Mouse (Mus musculus) heart, embryonic 11.5 days (tissue): ENCODE data around the gene AI464131. TPM values are rescaled to one million over a fixed set of nuclear protein-coding genes. Genes with fewer than 3 reads are reported as not detected.

Experiments used
- ATAC-seq: fragments of 200-750 bp; cut with Nextera tagmentation; replicated peaks from 2 replicates; pipeline ENCODE4 v1.8.0; 2017; ENCODE audit warnings: moderate library complexity; ENCODE audit not compliant: insufficient number of reproducible peaks, low FRiP score, low TSS enrichment
- H3K27ac ChIP-seq: fragments of 300-500 bp; sonication (generic); 2 replicates; pipeline ENCODE4 v1.5.1; 2014; ENCODE audit warnings: mild to moderate bottlenecking, low read depth, low read length
- H3K27me3 ChIP-seq: fragments of 300-500 bp; sonication (generic); 2 replicates; pipeline ENCODE4 v1.6.1; 2014; ENCODE audit warnings: mild to moderate bottlenecking, low read length, mixed read lengths; ENCODE audit not compliant: control insufficient read depth, insufficient read depth
- H3K36me3 ChIP-seq: fragments of 300-500 bp; sonication (generic); 2 replicates; pipeline ENCODE4 v1.6.1; 2014; ENCODE audit warnings: mild to moderate bottlenecking, low read length, moderate library complexity, mixed read lengths; ENCODE audit not compliant: control insufficient read depth, insufficient read depth
- H3K4me1 ChIP-seq: fragments of 300-500 bp; sonication (generic); 2 replicates; pipeline ENCODE4 v1.6.1; 2014; ENCODE audit warnings: low read length; ENCODE audit not compliant: control insufficient read depth, insufficient read depth
- H3K4me2 ChIP-seq: fragments of 300-500 bp; sonication (generic); 2 replicates; pipeline ENCODE4 v1.6.1; 2014; ENCODE audit warnings: mild to moderate bottlenecking, moderate library complexity
- H3K4me3 ChIP-seq: fragments of 300-500 bp; sonication (generic); 2 replicates; pipeline ENCODE4 v1.5.1; 2014; ENCODE audit warnings: low read depth, low read length
- H3K9ac ChIP-seq: fragments of 300-500 bp; sonication (generic); 2 replicates; pipeline ENCODE4 v1.6.1; 2014; ENCODE audit warnings: mild to moderate bottlenecking, low read depth, low read length, moderate library complexity
- H3K9me3 ChIP-seq: fragments of 300-500 bp; sonication (generic); replicated peaks from 2 replicates; pipeline ENCODE4 v1.6.1; 2016; ENCODE audit warnings: low read length; ENCODE audit not compliant: control insufficient read depth
- WGBS: fragments of 180-500 bp; shearing (Covaris S2); extraction: QIAGEN DNeasy Blood & Tissue Kit; methylation state at CpG from one replicate; pipeline ENCODE4 v1.1.7; 2014; ENCODE audit not compliant: insufficient replicate concordance; 5-methylcytosine and 5-hydroxymethylcytosine counted together
- polyA plus RNA-seq: library from polyadenylated mRNA; unstranded; fragments of >200 nt; fragmentation: Nextera tagmentation; extraction: Ambion mirVana; gene quantifications from 2 replicates; pipeline ENCODE4 v1.2.1, GENCODE M21; 2014

The AI464131 gene
- polyA plus RNA-seq, 1 experiment from 2014 or later = 2.9 TPM

DNA sequence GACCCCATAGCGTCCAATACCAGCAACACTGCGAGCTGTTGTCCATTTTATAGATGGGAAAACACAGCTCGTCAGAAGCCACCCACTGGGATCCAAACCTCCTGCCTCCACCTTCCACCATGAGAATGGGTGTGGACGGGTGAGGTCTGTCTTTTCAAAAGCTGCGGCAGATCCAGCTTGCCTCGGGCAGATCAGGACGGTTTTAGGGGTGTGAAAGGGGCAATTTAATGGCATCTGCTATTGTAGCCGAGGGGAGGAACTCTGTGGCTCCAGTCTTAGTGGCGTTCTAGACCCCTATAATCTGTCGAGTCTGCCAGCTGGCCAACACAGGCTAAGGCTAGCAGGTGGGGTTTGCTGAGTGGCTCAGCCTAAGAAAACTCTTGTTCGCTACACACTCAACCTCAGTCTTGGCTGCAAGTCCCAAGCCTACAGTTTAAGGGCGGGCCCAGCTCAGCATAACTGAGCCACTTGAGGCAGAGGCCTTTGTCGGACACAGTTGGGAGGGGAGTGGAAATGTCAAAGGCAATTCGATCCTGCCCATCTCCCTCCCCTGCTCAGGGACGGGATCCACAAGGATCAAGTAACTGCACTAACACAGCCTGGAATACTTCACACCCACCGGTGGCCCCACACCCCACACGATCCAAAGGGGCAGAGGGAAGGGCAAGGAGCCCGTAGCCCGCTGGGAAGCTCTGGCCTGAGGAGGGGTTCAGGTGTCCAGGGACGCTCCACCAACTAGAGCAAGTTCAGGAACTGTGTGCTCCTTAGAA lies 520 bp downstream of the AI464131 start:
- Histone ChIP-seq H3K36me3 (no peaks in the 10 kb centered on the region), H3K4me1 (peaks cover 23% of the 10 kb centered on the region), H3K9ac (peak overlapping the region; percentile 39; the same call in 1 of the 2 replicates), H3K27me3 (peaks cover 50% of the 10 kb centered on the region), H3K27ac (no peak overlapping the region), H3K9me3 (no peaks in the 10 kb centered on the region), H3K4me2 (peak overlapping the region; percentile 75), H3K4me3 (peak overlapping the region; percentile 40)
- 14% methylated on average over 20 of the region's 20 CpGs for WGBS
- peak; percentile 27 for ATAC-seq

DNA sequence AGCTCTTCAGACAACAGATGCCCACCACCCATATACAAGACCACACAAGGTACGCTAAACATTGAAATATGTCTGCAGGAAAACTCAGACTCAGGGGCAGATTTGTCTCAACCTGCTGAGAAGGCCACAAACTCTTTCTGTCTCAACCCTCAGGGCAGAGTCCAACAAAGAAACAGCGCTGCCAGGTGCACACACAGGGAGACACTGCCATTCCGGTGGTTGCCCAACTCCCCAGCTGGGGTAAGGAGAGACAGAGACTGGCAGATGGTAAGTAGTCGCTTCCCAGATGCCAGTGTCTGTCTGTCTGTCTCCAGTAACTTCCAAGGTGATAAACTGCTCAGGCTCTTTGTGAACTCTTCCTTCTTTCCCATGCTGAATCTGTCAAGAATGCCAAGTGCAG lies 2.1 kb downstream of the AI464131 start:
- H3K4me3 ChIP-seq = no peak overlapping the region
- no peaks in the 10 kb centered on the region for H3K36me3 ChIP-seq
- ATAC-seq = no peak
- H3K4me2 ChIP-seq = no peak overlapping the region
- peaks cover 65% of the 10 kb centered on the region for H3K27me3 ChIP-seq
- no peak overlapping the region for H3K27ac ChIP-seq
- no peak overlapping the region for H3K9ac ChIP-seq
- WGBS = 72% methylated on average over 4 of the region's 4 CpGs
- H3K9me3 ChIP-seq = no peaks in the 10 kb centered on the region
- H3K4me1 ChIP-seq = peaks cover 23% of the 10 kb centered on the region

DNA sequence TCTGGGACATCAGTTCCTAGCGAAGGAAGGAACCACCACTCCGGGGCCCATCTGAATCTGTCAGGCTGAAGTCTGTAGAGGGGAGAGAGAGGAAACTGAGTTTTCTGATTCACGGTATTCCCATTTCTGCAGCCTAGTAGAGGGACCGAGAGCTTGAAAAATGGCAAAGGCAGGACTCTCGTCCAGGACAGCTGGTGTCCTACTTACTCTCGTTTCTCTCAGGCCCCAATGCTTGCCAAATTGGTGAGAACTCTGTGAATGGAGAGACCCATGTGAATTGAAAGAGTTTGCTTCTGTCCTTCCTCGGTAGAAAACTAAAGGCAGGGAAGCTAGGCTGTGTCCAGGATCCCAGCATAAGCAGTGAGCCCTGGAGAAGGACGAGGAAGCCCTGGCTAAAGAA lies 3.3 kb downstream of the AI464131 start:
- WGBS = 50% methylated on average over 8 of the region's 8 CpGs
- Histone ChIP-seq H3K4me3 (no peak overlapping the region; the same call in 1 of the 2 replicates), H3K4me2 (no peak overlapping the region)

DNA sequence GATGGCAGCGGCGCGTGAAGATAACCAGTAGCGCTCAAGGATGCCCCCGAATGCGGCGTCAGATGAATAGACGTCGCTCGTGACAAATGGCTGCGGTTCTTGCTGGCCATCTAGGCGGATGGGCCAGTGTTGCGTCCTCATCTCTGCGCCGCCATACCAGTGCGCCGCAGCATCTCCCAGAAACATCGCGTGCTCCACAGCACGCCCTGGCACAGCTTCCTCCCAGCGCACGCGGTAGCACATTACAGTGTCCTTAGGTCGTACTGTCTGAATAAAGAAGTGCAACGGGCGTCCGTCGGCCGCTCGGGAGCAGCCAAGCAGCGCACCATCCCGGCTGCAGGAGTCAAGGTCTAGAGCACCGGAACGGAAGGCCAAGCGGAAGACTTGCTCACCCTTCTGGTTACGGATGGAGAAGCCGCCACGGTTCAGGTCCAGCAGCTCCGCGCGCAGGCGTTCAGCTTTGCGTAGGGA lies 3.9 kb downstream of the AI464131 start:
- peaks cover 72% of the 10 kb centered on the region for H3K27me3 ChIP-seq
- H3K36me3 ChIP-seq = no peaks in the 10 kb centered on the region
- H3K9ac ChIP-seq = no peak overlapping the region
- no peak overlapping the region for H3K27ac ChIP-seq
- H3K9me3 ChIP-seq = no peaks in the 10 kb centered on the region
- peak overlapping the region; percentile 43 for H3K4me3 ChIP-seq
- ATAC-seq = no peak
- peak overlapping the region; percentile 72 for H3K4me2 ChIP-seq
- peaks cover 23% of the 10 kb centered on the region for H3K4me1 ChIP-seq
- 3% methylated on average over 43 of the region's 43 CpGs for WGBS

More for the DNA sequence above, 3.3 kb downstream of the AI464131 start:
- ATAC-seq = no peak
- no peak overlapping the region for H3K27ac ChIP-seq
- H3K4me1 ChIP-seq = peaks cover 23% of the 10 kb centered on the region
- H3K36me3 ChIP-seq = no peaks in the 10 kb centered on the region
- H3K9me3 ChIP-seq = no peaks in the 10 kb centered on the region
- no peak overlapping the region for H3K9ac ChIP-seq
- peaks cover 69% of the 10 kb centered on the region for H3K27me3 ChIP-seq

DNA sequence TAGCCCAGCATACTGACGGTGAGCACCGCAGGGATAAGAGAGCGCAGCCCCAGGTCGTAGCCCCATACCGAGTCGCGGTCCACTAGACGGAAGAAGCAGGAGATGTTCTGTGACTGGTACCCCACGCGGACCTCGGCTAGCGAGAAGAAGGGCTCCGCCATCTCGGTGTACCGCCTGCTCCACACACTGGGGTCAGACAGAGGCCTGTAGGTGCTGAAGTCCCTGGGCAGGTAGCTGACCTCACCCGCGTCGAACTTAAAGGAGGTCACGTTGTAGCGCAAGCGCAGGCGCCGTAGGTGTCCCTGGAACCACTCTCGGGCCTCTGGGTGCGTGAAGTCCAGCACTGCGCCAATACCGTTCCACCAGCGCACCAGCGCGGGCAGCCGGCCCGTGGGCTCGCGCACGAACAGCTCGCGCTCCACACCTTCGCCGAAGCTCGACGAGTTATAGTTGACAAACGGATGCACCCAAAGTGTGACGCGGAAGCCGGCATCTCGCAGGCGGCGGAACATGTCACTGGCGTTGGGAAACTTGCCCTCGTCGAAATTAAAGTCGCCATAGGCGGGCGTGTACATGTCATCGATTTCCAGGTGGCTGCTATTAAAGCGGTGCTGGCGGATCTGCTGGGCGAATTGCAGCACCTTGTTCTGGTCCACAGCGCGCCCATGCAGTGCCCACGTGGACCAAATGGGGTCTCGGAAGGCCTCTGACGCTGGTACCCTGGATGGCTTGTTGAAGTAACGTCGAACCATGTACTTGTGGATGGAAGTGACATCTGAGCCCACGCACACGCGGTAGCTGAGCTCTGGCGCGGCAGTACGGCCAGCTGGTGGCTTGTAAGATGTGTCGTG lies 4.7 kb downstream of the AI464131 start:
- 5% methylated on average over 72 of the region's 72 CpGs for WGBS
- Histone ChIP-seq H3K4me2 (peak overlapping the region; percentile 72), H3K4me3 (peak overlapping the region; percentile 43), H3K9me3 (no peaks in the 10 kb centered on the region), H3K27me3 (peaks cover 72% of the 10 kb centered on the region), H3K27ac (no peak overlapping the region), H3K36me3 (no peaks in the 10 kb centered on the region), H3K4me1 (peaks cover 23% of the 10 kb centered on the region), H3K9ac (peak overlapping the region; percentile 34; the same call in 1 of the 2 replicates)
- no peak for ATAC-seq

DNA sequence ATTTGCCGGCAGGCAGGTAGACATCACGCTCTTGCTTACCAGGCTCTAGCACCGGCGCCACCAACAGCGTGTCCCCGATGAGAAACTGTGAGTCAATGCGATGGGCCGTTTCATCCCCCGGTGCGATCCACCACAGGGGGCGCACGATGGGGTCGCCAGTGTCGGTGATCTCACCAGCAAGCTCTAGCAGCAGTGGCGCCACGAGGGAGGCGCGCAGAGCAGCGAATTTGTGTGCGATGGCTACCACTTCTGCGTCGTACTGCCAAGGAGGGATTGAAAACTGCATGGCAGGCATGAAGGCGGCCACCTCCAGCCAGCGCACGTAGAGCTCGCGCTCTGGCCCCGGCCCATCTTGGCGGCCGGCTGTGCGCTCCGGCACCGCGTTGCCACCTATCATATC lies 5.3 kb downstream of the AI464131 start:
- under 1% methylated on average over 34 of the region's 34 CpGs for WGBS
- no peaks in the 10 kb centered on the region for H3K9me3 ChIP-seq
- no peak overlapping the region for H3K27ac ChIP-seq
- ATAC-seq = no peak
- peak overlapping the region; percentile 72 for H3K4me2 ChIP-seq
- peak overlapping the region; percentile 34; the same call in 1 of the 2 replicates for H3K9ac ChIP-seq
- no peaks in the 10 kb centered on the region for H3K36me3 ChIP-seq
- peaks cover 72% of the 10 kb centered on the region for H3K27me3 ChIP-seq
- H3K4me1 ChIP-seq = peaks cover 22% of the 10 kb centered on the region
- H3K4me3 ChIP-seq = peak overlapping the region; percentile 43

DNA sequence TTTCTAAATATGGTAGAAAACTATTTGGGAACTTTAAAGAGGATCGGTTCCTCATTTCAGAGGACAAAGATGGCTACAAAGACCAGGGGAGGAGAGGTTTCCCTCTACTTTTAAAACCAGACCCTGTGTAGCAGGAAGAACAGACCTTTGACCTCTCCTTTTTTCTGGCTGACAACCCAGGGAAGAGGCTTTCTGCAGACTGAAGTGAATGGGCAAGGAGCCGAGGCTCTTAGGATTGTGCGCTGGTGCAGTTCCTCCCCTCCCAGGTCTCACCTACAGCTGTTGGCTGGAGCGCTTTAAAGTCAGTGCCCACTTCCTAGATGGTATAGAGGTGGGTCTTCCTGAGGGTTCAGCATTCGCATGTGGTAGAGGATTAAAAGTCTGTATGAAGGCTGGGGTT lies 5.8 kb downstream of the AI464131 start:
- no peaks in the 10 kb centered on the region for H3K9me3 ChIP-seq
- no peaks in the 10 kb centered on the region for H3K36me3 ChIP-seq
- WGBS = 54% methylated on average over 5 of the region's 5 CpGs
- H3K4me2 ChIP-seq = no peak overlapping the region
- ATAC-seq = no peak
- H3K27ac ChIP-seq = no peak overlapping the region
- H3K9ac ChIP-seq = no peak overlapping the region
- H3K4me3 ChIP-seq = no peak overlapping the region
- H3K27me3 ChIP-seq = peaks cover 69% of the 10 kb centered on the region
- H3K4me1 ChIP-seq = peaks cover 17% of the 10 kb centered on the region

DNA sequence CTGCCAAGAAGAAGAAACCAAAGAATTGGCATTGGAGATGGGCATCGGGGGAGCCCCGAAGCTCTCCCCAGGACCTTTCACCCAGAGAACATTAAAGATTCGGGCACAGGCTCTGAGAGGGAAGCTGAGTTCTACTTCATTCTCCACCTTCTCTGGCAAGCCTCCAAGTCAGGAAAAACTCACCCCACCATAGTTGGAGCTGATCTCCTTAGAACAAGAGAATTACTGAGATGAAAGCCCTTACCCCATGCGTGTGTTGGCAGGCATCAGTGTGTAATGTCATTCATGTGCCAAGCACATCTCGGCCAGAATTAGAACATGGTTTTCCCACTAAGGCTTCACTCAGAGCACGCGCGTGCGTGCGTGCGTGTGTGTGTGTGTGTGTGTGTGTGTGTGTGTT lies 7.0 kb downstream of the AI464131 start:
- H3K9me3 ChIP-seq = no peaks in the 10 kb centered on the region
- ATAC-seq = no peak
- no peak overlapping the region for H3K9ac ChIP-seq
- no peak overlapping the region for H3K27ac ChIP-seq
- H3K36me3 ChIP-seq = no peaks in the 10 kb centered on the region
- no peak overlapping the region for H3K4me3 ChIP-seq
- H3K4me1 ChIP-seq = peaks cover 16% of the 10 kb centered on the region; the same call in 1 of the 2 replicates
- 86% methylated on average over 11 of the region's 11 CpGs for WGBS
- H3K27me3 ChIP-seq = peaks cover 57% of the 10 kb centered on the region
- H3K4me2 ChIP-seq = no peak overlapping the region
